Mouse (Mus musculus) 3T3-L1 (cell line): ENCODE data around the gene Prdm11.
A peak's percentile ranks its signal among the peaks of the same experiment; 100 is the strongest.

ENCODE experiments used
- DNase-seq: peaks from one replicate; pipeline ENCODE4 v3.0.0-alpha.2; 2015; ENCODE audit warnings: low read depth, low spot score

Prdm11 gene

GRCm38 (mm10) chr2:93012976-93013375 lies 33.0 kb downstream of the Prdm11 start:
- DNase-seq: no peak

GRCm38 (mm10) chr2:93011933-93012332 lies 34.0 kb downstream of the Prdm11 start:
- no peak for DNase-seq

GRCm38 (mm10) chr2:93011465-93011864 lies 34.5 kb downstream of the Prdm11 start:
- DNase-seq: no peak

GRCm38 (mm10) chr2:93007967-93008685 lies 37.8 kb downstream of the Prdm11 start:
- no peak for DNase-seq

GRCm38 (mm10) chr2:93005028-93005427 lies 40.9 kb downstream of the Prdm11 start:
- no peak for DNase-seq

- no peak for DNase-seq
These were observed 54.0 kb downstream of the Prdm11 start for GRCm38 (mm10) chr2:92991976-92992375.

GRCm38 (mm10) chr2:92989593-92989992 lies 56.4 kb downstream of the Prdm11 start:
- DNase-seq: no peak

- no peak for DNase-seq
These were observed 57.9 kb downstream of the Prdm11 start for GRCm38 (mm10) chr2:92987901-92988631.

GRCm38 (mm10) chr2:92987108-92987618 lies 58.8 kb downstream of the Prdm11 start:
- DNase-seq: peak; percentile 50

- DNase-seq: no peak
These were observed 60.4 kb downstream of the Prdm11 start for GRCm38 (mm10) chr2:92985600-92985999.

GRCm38 (mm10) chr2:92985171-92985570 lies 60.8 kb downstream of the Prdm11 start:
- no peak for DNase-seq

GRCm38 (mm10) chr2:92984321-92985108 lies 61.5 kb downstream of the Prdm11 start:
- DNase-seq: peak; percentile 32

- DNase-seq: no peak
These were observed 62.7 kb downstream of the Prdm11 start for GRCm38 (mm10) chr2:92983273-92983620.

- peak; percentile 33 for DNase-seq
These were observed 63.2 kb downstream of the Prdm11 start for GRCm38 (mm10) chr2:92982591-92983272.

GRCm38 (mm10) chr2:92980165-92980564 lies 65.8 kb downstream of the Prdm11 start:
- peak; percentile 62 for DNase-seq

- peak; percentile 65 for DNase-seq
These were observed 70.8 kb downstream of the Prdm11 start for GRCm38 (mm10) chr2:92975031-92975790.

GRCm38 (mm10) chr2:92973646-92974045 lies 72.3 kb downstream of the Prdm11 start:
- DNase-seq: no peak

- DNase-seq: no peak
These were observed 73.9 kb downstream of the Prdm11 start for GRCm38 (mm10) chr2:92972071-92972470.

GRCm38 (mm10) chr2:92971536-92971935 lies 74.4 kb downstream of the Prdm11 start:
- DNase-seq: no peak

GRCm38 (mm10) chr2:92971069-92971468 lies 74.9 kb downstream of the Prdm11 start:
- no peak for DNase-seq

- DNase-seq: no peak
These were observed 78.2 kb downstream of the Prdm11 start for GRCm38 (mm10) chr2:92967839-92968166.
